Mouse (Mus musculus): Measurements from ENCODE around the gene Gm11565. TPM values are rescaled to one million over a fixed set of nuclear protein-coding genes. Genes with fewer than 3 reads are reported as not detected.

Gm11565 gene
- polyA plus RNA-seq (2014; fragmentation: Illumina TruSeq; extraction: RNeasy Lipid Tissue Mini Kit (QIAGEN cat#74804); ENCODE audit: low read depth, low replicate concordance): not detected

GRCm38 (mm10) chr11:99914451-99914850 is at the start of gene Gm11565:
Gm11565 (plus strand) TSS chr11:99914751.

GRCm38 (mm10) chr11:99873089-99873488 is 41.5 kb upstream of the Gm11565 start, which contains the start of gene Krtap9-1:
Krtap9-1 (plus strand) TSS chr11:99873389.

GRCm38 (mm10) chr11:99878887-99879286 is 35.7 kb upstream of the Gm11565 start, which contains the start of gene Gm11567:
Gm11567 (plus strand) TSS chr11:99879187.

GRCm38 (mm10) chr11:99907620-99908019 is 6.9 kb upstream of the Gm11565 start, which contains the start of gene Krtap31-1:
Krtap31-1 (plus strand) TSS chr11:99907920.

GRCm38 (mm10) chr11:99935991-99936390 is 21.4 kb downstream of the Gm11565 start, which contains the start of gene Krtap31-2:
Krtap31-2 (plus strand) TSS chr11:99936291.

GRCm38 (mm10) chr11:99948175-99948574 is 33.6 kb downstream of the Gm11565 start, which contains the start of gene Krtap9-5:
Krtap9-5 (plus strand) TSS chr11:99948475.

Other genes starting within 250 kb of the Gm11565 start
- gene Krtap4-6, start 248.8 kb upstream of the Gm11565 start, polyA plus RNA-seq (2014; fragmentation: Illumina TruSeq; extraction: RNeasy Lipid Tissue Mini Kit (QIAGEN cat#74804); ENCODE audit: low read depth, low replicate concordance): not detected
- not detected for gene Gm14190, start 224.0 kb upstream of the Gm11565 start, polyA plus RNA-seq (2014; fragmentation: Illumina TruSeq; extraction: RNeasy Lipid Tissue Mini Kit (QIAGEN cat#74804); ENCODE audit: low read depth, low replicate concordance)
- gene Gm14180, start 180.5 kb upstream of the Gm11565 start, polyA plus RNA-seq (2014; fragmentation: Illumina TruSeq; extraction: RNeasy Lipid Tissue Mini Kit (QIAGEN cat#74804); ENCODE audit: low read depth, low replicate concordance): not detected
- not detected for gene Gm11595, start 141.8 kb upstream of the Gm11565 start, polyA plus RNA-seq (2014; fragmentation: Illumina TruSeq; extraction: RNeasy Lipid Tissue Mini Kit (QIAGEN cat#74804); ENCODE audit: low read depth, low replicate concordance)
- not detected for gene Krtap4-8, start 134.0 kb upstream of the Gm11565 start, polyA plus RNA-seq (2014; fragmentation: Illumina TruSeq; extraction: RNeasy Lipid Tissue Mini Kit (QIAGEN cat#74804); ENCODE audit: low read depth, low replicate concordance)
- not detected for gene Krtap4-9, start 129.6 kb upstream of the Gm11565 start, polyA plus RNA-seq (2014; fragmentation: Illumina TruSeq; extraction: RNeasy Lipid Tissue Mini Kit (QIAGEN cat#74804); ENCODE audit: low read depth, low replicate concordance)
- gene Gm11596, start 121.3 kb upstream of the Gm11565 start, polyA plus RNA-seq (2014; fragmentation: Illumina TruSeq; extraction: RNeasy Lipid Tissue Mini Kit (QIAGEN cat#74804); ENCODE audit: low read depth, low replicate concordance): not detected
- gene Gm11569, start 115.8 kb upstream of the Gm11565 start, polyA plus RNA-seq (2014; fragmentation: Illumina TruSeq; extraction: RNeasy Lipid Tissue Mini Kit (QIAGEN cat#74804); ENCODE audit: low read depth, low replicate concordance): not detected
- gene Gm11554, start 110.3 kb upstream of the Gm11565 start, polyA plus RNA-seq (2014; fragmentation: Illumina TruSeq; extraction: RNeasy Lipid Tissue Mini Kit (QIAGEN cat#74804); ENCODE audit: low read depth, low replicate concordance): not detected
- not detected for gene Krtap4-13, start 104.9 kb upstream of the Gm11565 start, polyA plus RNA-seq (2014; fragmentation: Illumina TruSeq; extraction: RNeasy Lipid Tissue Mini Kit (QIAGEN cat#74804); ENCODE audit: low read depth, low replicate concordance)
- gene Gm11564, start 99.1 kb upstream of the Gm11565 start, polyA plus RNA-seq (2014; fragmentation: Illumina TruSeq; extraction: RNeasy Lipid Tissue Mini Kit (QIAGEN cat#74804); ENCODE audit: low read depth, low replicate concordance): not detected
- not detected for gene 2300003K06Rik, start 76.7 kb upstream of the Gm11565 start, polyA plus RNA-seq (2014; fragmentation: Illumina TruSeq; extraction: RNeasy Lipid Tissue Mini Kit (QIAGEN cat#74804); ENCODE audit: low read depth, low replicate concordance)
- gene Krtap4-16, start 63.1 kb upstream of the Gm11565 start, polyA plus RNA-seq (2014; fragmentation: Illumina TruSeq; extraction: RNeasy Lipid Tissue Mini Kit (QIAGEN cat#74804); ENCODE audit: low read depth, low replicate concordance): not detected
- gene Gm11568, start 56.8 kb upstream of the Gm11565 start, polyA plus RNA-seq (2014; fragmentation: Illumina TruSeq; extraction: RNeasy Lipid Tissue Mini Kit (QIAGEN cat#74804); ENCODE audit: low read depth, low replicate concordance): not detected
- gene Gm11559, start 50.3 kb upstream of the Gm11565 start, polyA plus RNA-seq (2014; fragmentation: Illumina TruSeq; extraction: RNeasy Lipid Tissue Mini Kit (QIAGEN cat#74804); ENCODE audit: low read depth, low replicate concordance): not detected
- gene Krtap9-1, start 41.4 kb upstream of the Gm11565 start, polyA plus RNA-seq (2014; fragmentation: Illumina TruSeq; extraction: RNeasy Lipid Tissue Mini Kit (QIAGEN cat#74804); ENCODE audit: low read depth, low replicate concordance): not detected
- not detected for gene Gm11567, start 35.6 kb upstream of the Gm11565 start, polyA plus RNA-seq (2014; fragmentation: Illumina TruSeq; extraction: RNeasy Lipid Tissue Mini Kit (QIAGEN cat#74804); ENCODE audit: low read depth, low replicate concordance)
- not detected for gene Krtap31-1, start 6.8 kb upstream of the Gm11565 start, polyA plus RNA-seq (2014; fragmentation: Illumina TruSeq; extraction: RNeasy Lipid Tissue Mini Kit (QIAGEN cat#74804); ENCODE audit: low read depth, low replicate concordance)
- gene Krtap31-2, start 21.5 kb downstream of the Gm11565 start, polyA plus RNA-seq (2014; fragmentation: Illumina TruSeq; extraction: RNeasy Lipid Tissue Mini Kit (QIAGEN cat#74804); ENCODE audit: low read depth, low replicate concordance): not detected
- not detected for gene Krtap9-5, start 33.7 kb downstream of the Gm11565 start, polyA plus RNA-seq (2014; fragmentation: Illumina TruSeq; extraction: RNeasy Lipid Tissue Mini Kit (QIAGEN cat#74804); ENCODE audit: low read depth, low replicate concordance)
- gene Krtap29-1, start 64.3 kb downstream of the Gm11565 start, polyA plus RNA-seq (2014; fragmentation: Illumina TruSeq; extraction: RNeasy Lipid Tissue Mini Kit (QIAGEN cat#74804); ENCODE audit: low read depth, low replicate concordance): not detected
- gene Krtap16-1, start 71.8 kb downstream of the Gm11565 start, polyA plus RNA-seq (2014; fragmentation: Illumina TruSeq; extraction: RNeasy Lipid Tissue Mini Kit (QIAGEN cat#74804); ENCODE audit: low read depth, low replicate concordance): not detected
- gene Krtap17-1, start 79.2 kb downstream of the Gm11565 start, polyA plus RNA-seq (2014; fragmentation: Illumina TruSeq; extraction: RNeasy Lipid Tissue Mini Kit (QIAGEN cat#74804); ENCODE audit: low read depth, low replicate concordance): not detected
- gene Krt33a, start 101.5 kb downstream of the Gm11565 start, polyA plus RNA-seq (2014; fragmentation: Illumina TruSeq; extraction: RNeasy Lipid Tissue Mini Kit (QIAGEN cat#74804); ENCODE audit: low read depth, low replicate concordance): not detected
- gene Krt33b, start 115.1 kb downstream of the Gm11565 start, polyA plus RNA-seq (2014; fragmentation: Illumina TruSeq; extraction: RNeasy Lipid Tissue Mini Kit (QIAGEN cat#74804); ENCODE audit: low read depth, low replicate concordance): not detected
- not detected for gene Krt34, start 126.8 kb downstream of the Gm11565 start, polyA plus RNA-seq (2014; fragmentation: Illumina TruSeq; extraction: RNeasy Lipid Tissue Mini Kit (QIAGEN cat#74804); ENCODE audit: low read depth, low replicate concordance)
- gene Krt31, start 135.8 kb downstream of the Gm11565 start, polyA plus RNA-seq (2014; fragmentation: Illumina TruSeq; extraction: RNeasy Lipid Tissue Mini Kit (QIAGEN cat#74804); ENCODE audit: low read depth, low replicate concordance): not detected
- gene Krt32, start 173.5 kb downstream of the Gm11565 start, polyA plus RNA-seq (2014; fragmentation: Illumina TruSeq; extraction: RNeasy Lipid Tissue Mini Kit (QIAGEN cat#74804); ENCODE audit: low read depth, low replicate concordance): not detected
- gene Krt35, start 181.5 kb downstream of the Gm11565 start, polyA plus RNA-seq (2014; fragmentation: Illumina TruSeq; extraction: RNeasy Lipid Tissue Mini Kit (QIAGEN cat#74804); ENCODE audit: low read depth, low replicate concordance): not detected
- gene Krt36, start 190.9 kb downstream of the Gm11565 start, polyA plus RNA-seq (2014; fragmentation: Illumina TruSeq; extraction: RNeasy Lipid Tissue Mini Kit (QIAGEN cat#74804); ENCODE audit: low read depth, low replicate concordance): not detected
- not detected for gene Krt13, start 206.8 kb downstream of the Gm11565 start, polyA plus RNA-seq (2014; fragmentation: Illumina TruSeq; extraction: RNeasy Lipid Tissue Mini Kit (QIAGEN cat#74804); ENCODE audit: low read depth, low replicate concordance)
- gene Krt15, start 221.2 kb downstream of the Gm11565 start, polyA plus RNA-seq (2014; fragmentation: Illumina TruSeq; extraction: RNeasy Lipid Tissue Mini Kit (QIAGEN cat#74804); ENCODE audit: low read depth, low replicate concordance): not detected
- 7.3 TPM for gene Krt19, start 233.9 kb downstream of the Gm11565 start, polyA plus RNA-seq (2014; fragmentation: Illumina TruSeq; extraction: RNeasy Lipid Tissue Mini Kit (QIAGEN cat#74804); ENCODE audit: low read depth, low replicate concordance)